Mouse (Mus musculus): ENCODE data around the gene Nfkb1.

DNA sequence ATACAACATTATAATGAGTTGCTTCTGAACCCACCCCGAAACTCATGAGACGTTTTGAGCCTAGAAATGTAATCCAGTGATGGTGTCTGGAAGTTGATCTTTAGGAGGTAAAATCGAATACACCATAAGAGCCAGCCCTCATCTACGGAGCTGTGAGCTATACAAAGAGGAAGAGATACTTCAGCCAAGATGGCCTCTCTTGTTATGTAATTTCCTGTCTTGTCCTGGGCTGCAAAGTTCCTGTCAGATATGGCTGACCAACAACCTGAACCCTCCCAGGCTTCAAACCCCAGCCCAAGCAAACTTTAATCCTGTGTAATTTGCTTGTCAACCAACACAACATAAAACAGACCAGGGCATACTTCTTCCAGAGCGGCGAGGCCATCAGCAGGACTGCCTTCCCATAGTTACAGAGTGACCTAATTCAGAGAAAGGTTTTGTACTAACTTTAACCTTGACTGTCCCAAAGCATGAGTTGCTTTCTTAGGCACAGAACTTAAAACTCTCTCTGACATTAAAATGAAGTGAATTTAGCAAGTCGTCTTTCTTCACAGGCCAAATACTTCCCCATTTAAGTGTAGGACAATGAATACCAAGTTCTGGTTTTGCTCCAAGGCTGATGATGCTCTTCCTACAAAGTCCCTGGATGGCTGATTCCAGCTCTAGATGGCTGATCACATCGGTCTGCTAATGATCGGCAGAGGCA is 63.2 kb downstream of the Nfkb1 start:
- TF ChIP-seq CTCF (IDR thresholded peaks at IDR 0.05) (no peak), EP300 (IDR thresholded peaks at IDR 0.05) (no peak)
